In genomic region chr2:115449783-115450483, GRCm38 (mm10) we compare ENCODE assay signal across 21 mouse cellular contexts.
A peak's percentile ranks its signal among the peaks of the same experiment; 100 is the strongest.
DNase-seq lines count a peak whose midpoint lies in the region; ATAC-seq and TF ChIP-seq lines count a peak whose summit lies in the region.
"Had no signal": no experiment of that assay in that cellular context is flagged by ENCODE, and none has a peak within 500 bp of the region (broad histone marks: within the 10 kb centered on the region; RNA-seq: fewer than 3 reads in every experiment).

No protein-coding gene starts in this region.

- peak overlapping the region; percentile 27; the same call in 1 of the 2 replicates for H3K27ac ChIP-seq in liver, adult 2 months (replicated peaks; ENCODE audit: insufficient read depth, low read depth, low read length)
- no peak overlapping the region for H3K27ac ChIP-seq in liver, embryonic 11.5 days (ENCODE audit: low read depth, low read length)
- H3K27ac ChIP-seq in liver, postnatal 0 days (ENCODE audit: low read depth) = peak overlapping the region; percentile 13; the same call in 1 of the 2 replicates
- H3K27ac ChIP-seq: embryonic facial prominence, embryonic 12.5 days; forebrain, embryonic 15.5 days; heart, embryonic 10.5 days; hindbrain, embryonic 12.5 days had no signal

- no peak for TF ChIP-seq EP300 in liver, postnatal 0 days (IDR thresholded peaks at IDR 0.05; ENCODE audit: low read depth)

- WGBS in liver, adult 2 months = 32% methylated on average over 6 of the region's 6 CpGs
- WGBS in liver, embryonic 11.5 days = 73% methylated on average over 6 of the region's 6 CpGs
- 61% methylated on average over 6 of the region's 6 CpGs for WGBS in liver, postnatal 0 days (ENCODE audit: insufficient replicate concordance)

- no peak overlapping the region for H3K4me3 ChIP-seq in liver, adult 2 months (ENCODE audit: insufficient read depth, low read depth, low read length)
- H3K4me3 ChIP-seq in liver, embryonic 11.5 days (ENCODE audit: low read depth, low read length) = no peak overlapping the region
- H3K4me3 ChIP-seq in liver, postnatal 0 days (ENCODE audit: low read depth, low read length) = no peak overlapping the region
- H3K4me3 ChIP-seq: embryonic facial prominence, embryonic 12.5 days; forebrain, embryonic 15.5 days; heart, embryonic 10.5 days; hindbrain, embryonic 12.5 days had no signal

- no peak overlapping the region for H3K4me2 ChIP-seq in liver, embryonic 11.5 days
- no peak overlapping the region for H3K4me2 ChIP-seq in liver, postnatal 0 days (ENCODE audit: low read depth, low read length)
- H3K4me2 ChIP-seq: embryonic facial prominence, embryonic 12.5 days; forebrain, embryonic 15.5 days; hindbrain, embryonic 12.5 days had no signal

- H3K9ac ChIP-seq in liver, adult 2 months (ENCODE audit: low read depth, low read length) = no peak overlapping the region
- no peak overlapping the region for H3K9ac ChIP-seq in liver, embryonic 11.5 days (ENCODE audit: low read depth, low read length)
- no peak overlapping the region for H3K9ac ChIP-seq in liver, postnatal 0 days (replicated peaks)
- H3K9ac ChIP-seq: embryonic facial prominence, embryonic 12.5 days; forebrain, embryonic 15.5 days; hindbrain, embryonic 12.5 days had no signal

- H3K9me3 ChIP-seq in liver, embryonic 11.5 days (ENCODE audit: control insufficient read depth, low read length) = no peaks in the 10 kb centered on the region
- H3K9me3 ChIP-seq in liver, postnatal 0 days (ENCODE audit: low read length) = no peaks in the 10 kb centered on the region
- H3K9me3 ChIP-seq: embryonic facial prominence, embryonic 12.5 days; forebrain, embryonic 15.5 days; heart, embryonic 10.5 days; hindbrain, embryonic 12.5 days had no signal

- no peak for TF ChIP-seq CTCF in liver, adult 2 months (IDR thresholded peaks at IDR 0.05; ENCODE audit: low read depth, low read length)
- no peak for TF ChIP-seq CTCF in liver, postnatal 0 days (IDR thresholded peaks at IDR 0.05; ENCODE audit: low read depth)

- H3K4me1 ChIP-seq in liver, adult 2 months (ENCODE audit: control insufficient read depth, insufficient read depth, low read length) = peaks cover 4% of the 10 kb centered on the region; the same call in 1 of the 2 replicates
- H3K4me1 ChIP-seq in liver, embryonic 11.5 days (replicated peaks; ENCODE audit: control insufficient read depth, insufficient read depth, low read length) = no peaks in the 10 kb centered on the region
- H3K4me1 ChIP-seq in liver, postnatal 0 days (ENCODE audit: insufficient read depth) = no peaks in the 10 kb centered on the region
- H3K4me1 ChIP-seq: forebrain, embryonic 15.5 days; heart, embryonic 10.5 days; hindbrain, embryonic 12.5 days had no signal

- no peaks in the 10 kb centered on the region for H3K27me3 ChIP-seq in liver, adult 2 months (ENCODE audit: control insufficient read depth, insufficient read depth, low read length)
- no peaks in the 10 kb centered on the region for H3K27me3 ChIP-seq in liver, embryonic 11.5 days (replicated peaks; ENCODE audit: control insufficient read depth, insufficient read depth, low read length)
- no peaks in the 10 kb centered on the region for H3K27me3 ChIP-seq in liver, postnatal 0 days (ENCODE audit: insufficient read depth, low read length)
- H3K27me3 ChIP-seq: embryonic facial prominence, embryonic 12.5 days; forebrain, embryonic 15.5 days; hindbrain, embryonic 12.5 days; Patski had no signal

- no peaks in the 10 kb centered on the region for H3K79me2 ChIP-seq in liver, adult 2 months (ENCODE audit: control insufficient read depth, insufficient read depth, low read length)

- ATAC-seq in liver, embryonic 11.5 days (replicated peaks; ENCODE audit: low FRiP score) = peak; percentile 54
- peak; percentile 79 for ATAC-seq in liver, postnatal 0 days
- ATAC-seq: forebrain, embryonic 15.5 days; Patski had no signal

- no peak for TF ChIP-seq POLR2A in liver, adult 2 months (IDR thresholded peaks at IDR 0.05; ENCODE audit: extremely low read depth, insufficient read depth, low read length)

- no peaks in the 10 kb centered on the region for H3K36me3 ChIP-seq in liver, adult 2 months (ENCODE audit: control insufficient read depth, insufficient read depth, low read length)
- no peaks in the 10 kb centered on the region for H3K36me3 ChIP-seq in liver, embryonic 11.5 days (ENCODE audit: control insufficient read depth, insufficient read depth, low read length)
- no peaks in the 10 kb centered on the region for H3K36me3 ChIP-seq in liver, postnatal 0 days (replicated peaks; ENCODE audit: insufficient read depth, low read length)
- H3K36me3 ChIP-seq: embryonic facial prominence, embryonic 12.5 days; forebrain, embryonic 15.5 days; heart, embryonic 10.5 days; hindbrain, embryonic 12.5 days had no signal

- DNase-seq in liver, adult 2 months (ENCODE audit: extremely low read depth, low read depth, low spot score) = peak; percentile 99
- no peak for DNase-seq in liver
- DNase-seq in liver, embryonic 11.5 days (ENCODE audit: low spot score) = no peak
- DNase-seq in liver, postnatal 0 days = peak; percentile 16
- DNase-seq in testis, postnatal 10 days (ENCODE audit: low spot score) = no peak
- no peak for DNase-seq in lung, postnatal 14 days
- DNase-seq in lung, postnatal 4 days = no peak
- DNase-seq: adrenal gland, adult 2 months; adrenal gland, postnatal 25 days; B cell, adult 2 months; cerebellum, adult 8-10 months; cerebellum, postnatal 14 days; gastrocnemius, postnatal 36 days; heart, adult 11 months; heart, postnatal 10 days; heart, postnatal 4 days had no signal

Comparison
In these comparisons a context has a peak if more than half of its experiments do, and no peak if none do; other contexts are left out.
1. DNase-seq: peak in liver, adult 2 months (single experiment) and liver, postnatal 0 days (single experiment); none in liver (single experiment), liver, embryonic 11.5 days (single experiment), testis, postnatal 10 days (single experiment), lung, postnatal 14 days (single experiment) and lung, postnatal 4 days (0 of 2).